Mouse (Mus musculus) telencephalon, adult 2 months (tissue): ENCODE measurements around the gene Bclaf1.

Source experiments
- DNase-seq: peaks from one replicate; pipeline ENCODE4 v3.0.0-alpha.2; 2011; ENCODE audit warnings: low read depth, low spot score

The Bclaf1 gene

DNA sequence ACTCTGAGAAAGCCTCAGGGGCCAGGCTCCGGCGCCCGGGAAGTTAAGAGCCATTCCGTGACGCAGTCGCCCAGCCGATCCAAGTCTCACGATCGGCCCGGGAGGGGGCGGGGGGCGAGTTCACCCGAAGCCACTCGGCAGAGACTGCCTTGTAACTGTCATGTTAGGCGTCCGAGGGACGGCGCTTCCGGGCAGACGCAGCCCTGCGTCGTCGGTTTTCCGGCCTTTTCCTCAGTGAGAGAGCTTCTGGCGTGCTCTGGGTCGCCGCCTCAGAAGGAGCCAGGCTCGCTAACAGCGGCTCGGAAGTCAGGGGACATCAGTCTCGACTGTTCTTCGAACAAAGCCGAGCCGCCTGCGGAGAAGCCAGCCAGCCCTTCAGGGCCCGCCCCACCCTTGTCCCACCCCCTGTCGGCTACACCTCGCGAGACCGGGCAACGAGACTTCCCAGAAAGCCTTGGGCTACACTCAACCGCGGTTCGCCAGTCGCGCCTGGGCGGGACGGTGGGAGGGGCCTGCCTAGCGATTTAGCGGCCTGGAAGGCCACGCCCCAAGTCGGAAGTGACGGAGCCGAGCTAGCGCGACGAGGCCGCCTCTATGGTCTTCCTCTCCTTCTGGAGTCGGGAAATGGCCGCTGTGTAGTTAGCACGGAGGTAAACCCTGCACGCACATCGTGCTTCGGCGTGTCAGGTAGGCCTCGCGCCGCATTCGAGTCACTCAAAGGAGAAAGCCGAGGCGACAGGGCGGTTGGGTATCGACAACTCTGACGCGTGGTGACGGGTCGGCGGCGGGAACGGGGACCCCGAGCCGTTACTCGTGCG lies at the start of gene Bclaf1:
Gene Bclaf1 (plus strand): TSS at position 552 of the 818 bp plus-strand sequence.
- peak; percentile 99 for DNase-seq

DNA sequence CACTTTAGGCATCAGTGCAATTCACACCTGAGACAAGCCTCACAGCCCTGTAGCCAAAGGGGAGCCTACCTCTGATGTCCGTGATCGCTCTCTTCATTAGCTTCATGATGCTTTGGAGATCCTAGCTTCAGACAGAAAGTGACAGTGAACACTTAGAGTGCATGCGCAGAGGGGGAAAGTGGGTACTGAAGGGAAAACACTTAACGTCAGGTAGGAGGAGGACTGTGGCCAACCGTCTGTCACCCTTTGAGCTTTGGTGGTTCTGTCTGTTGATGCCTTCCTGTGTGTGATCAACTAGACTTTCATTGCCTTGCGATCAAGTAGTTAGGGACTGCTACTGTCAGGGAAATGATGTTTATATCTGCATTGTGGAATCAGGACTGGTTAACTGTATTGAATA lies 49.4 kb upstream of the Bclaf1 start:
- no peak for DNase-seq

DNA sequence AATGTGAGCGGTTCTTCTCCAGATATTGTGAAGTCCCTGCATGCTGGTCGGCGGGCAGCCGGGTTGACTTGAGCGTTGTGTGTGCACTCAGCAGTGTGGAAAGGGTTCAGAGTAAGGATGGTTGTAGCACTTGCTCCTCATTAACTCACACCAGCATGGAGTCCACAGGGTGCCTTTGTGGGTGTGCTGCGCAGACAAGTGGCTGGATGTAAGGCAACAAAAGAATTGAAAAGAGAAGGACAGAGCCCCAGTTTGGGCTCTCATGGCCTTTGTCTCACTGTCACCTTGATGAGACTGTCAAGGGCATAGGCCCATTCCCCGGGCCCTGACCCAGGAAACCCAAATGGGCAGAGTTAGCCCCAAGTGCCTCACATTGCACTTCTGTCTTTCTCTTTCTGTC lies 47.8 kb upstream of the Bclaf1 start:
- DNase-seq = no peak

DNA sequence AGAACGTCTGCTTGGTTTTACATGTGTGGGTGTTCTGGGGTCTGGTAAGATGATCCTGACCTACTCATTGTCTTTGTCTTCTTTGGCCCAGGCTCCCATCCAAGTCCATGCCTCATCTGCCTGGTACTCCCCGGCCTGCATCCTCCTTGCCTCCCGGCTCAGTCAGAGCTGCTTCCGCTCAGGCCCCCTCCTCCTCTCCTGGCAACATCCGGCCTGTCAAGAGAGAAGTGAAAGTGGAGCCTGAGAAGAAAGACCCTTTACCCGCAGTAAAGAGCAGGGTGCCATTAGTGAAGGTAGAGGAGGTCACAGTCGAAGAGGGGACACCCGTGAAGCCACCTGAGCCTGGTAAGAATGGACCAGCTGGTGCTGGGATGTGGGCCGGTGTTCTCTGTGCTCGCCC lies 45.2 kb upstream of the Bclaf1 start:
- no peak for DNase-seq

DNA sequence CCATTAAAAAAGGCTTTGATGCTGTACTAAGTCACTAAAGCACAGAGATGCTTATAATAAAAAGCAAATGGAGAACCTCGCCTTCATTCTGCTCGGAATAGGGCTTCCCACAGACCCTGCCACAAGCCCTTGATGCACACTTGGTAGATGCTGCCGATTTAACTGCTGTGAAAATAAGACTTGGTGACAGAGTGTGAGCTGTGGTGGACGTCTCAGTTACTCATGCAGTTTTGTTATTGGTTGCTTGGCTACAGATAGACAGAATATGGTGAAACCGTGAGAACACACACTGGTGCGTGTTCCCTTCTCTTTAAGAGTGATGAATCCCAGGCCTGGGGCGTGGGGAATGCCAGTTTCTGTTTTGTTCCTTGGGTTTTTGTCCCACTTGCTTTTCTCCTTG lies 43.3 kb upstream of the Bclaf1 start:
- DNase-seq = no peak

DNA sequence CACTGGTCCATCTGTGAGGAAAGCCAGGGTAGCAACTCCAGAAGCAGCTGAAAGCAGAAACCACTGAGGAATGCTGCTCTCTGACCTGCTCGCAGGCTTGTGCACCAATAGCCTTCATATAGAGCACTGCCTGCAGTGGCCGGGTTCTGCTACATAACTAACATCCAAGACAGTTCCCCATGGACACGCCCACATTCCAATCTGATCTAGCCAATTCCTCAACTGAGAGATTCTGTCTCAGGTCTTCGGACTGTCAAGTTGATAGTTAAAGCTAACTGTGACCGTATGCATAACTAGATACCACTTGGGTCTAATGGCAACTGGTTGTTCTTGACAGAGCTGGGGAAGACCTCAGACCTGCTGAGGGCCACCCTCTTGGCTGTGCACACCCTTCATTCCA lies 39.9 kb upstream of the Bclaf1 start:
- DNase-seq = no peak

DNA sequence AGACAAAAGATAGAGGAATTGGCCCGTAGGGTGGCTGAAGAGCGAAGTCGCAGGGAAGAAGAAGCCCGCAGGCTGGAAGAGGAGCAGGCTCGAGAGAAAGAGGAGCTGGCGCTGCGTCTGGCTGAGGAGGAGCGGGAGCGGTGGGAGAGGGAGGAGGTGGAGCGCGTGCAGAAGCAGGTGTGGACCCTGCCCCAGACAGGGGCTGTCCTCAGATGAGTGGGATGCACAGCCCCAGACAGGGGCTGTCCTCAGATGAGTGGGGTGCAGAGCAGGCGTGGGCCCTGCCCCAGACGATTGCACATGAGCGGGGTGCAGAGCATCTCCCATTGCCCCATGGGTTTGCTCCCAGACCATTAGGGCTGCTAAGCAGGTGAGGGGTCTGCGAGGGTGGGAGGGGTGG lies 39.0 kb upstream of the Bclaf1 start:
- DNase-seq = no peak

DNA sequence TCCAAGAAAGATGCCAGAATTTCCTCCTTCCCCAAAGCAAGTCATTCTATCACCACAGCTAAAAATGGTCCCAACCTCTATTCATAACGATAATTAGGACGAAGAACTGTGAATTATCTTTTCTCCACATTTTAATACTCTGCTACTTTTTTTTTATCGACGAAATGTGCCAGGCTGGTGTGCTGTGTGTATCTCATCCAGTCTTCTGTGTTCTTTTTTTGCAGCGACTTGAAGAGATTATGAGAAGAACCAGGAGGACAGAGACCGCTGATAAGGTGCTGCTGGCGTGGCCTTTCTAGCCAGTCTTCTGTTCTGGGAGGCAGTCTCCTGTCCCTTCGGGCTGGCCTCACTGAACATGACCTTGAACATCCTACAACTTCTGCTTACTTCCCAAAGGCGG lies 38.2 kb upstream of the Bclaf1 start:
- DNase-seq = no peak

DNA sequence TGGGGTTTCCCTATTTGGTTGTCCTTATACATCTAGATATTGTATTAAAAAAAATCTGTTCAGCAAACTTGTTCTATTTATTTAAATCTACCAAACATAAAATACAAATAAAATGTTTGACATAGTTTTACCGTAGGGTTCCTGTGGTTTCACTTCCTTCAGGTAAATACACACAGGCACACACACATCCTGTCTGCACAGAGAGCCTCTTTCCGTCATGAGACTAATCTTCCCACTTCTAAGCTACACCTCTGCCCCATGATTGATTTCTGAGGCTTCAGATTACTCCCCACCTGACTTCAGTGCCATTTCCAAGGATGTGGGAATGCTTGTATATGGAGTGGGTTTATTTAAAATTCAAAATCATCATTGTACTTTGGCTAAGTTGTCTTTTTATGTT lies 30.8 kb upstream of the Bclaf1 start:
- DNase-seq = no peak

DNA sequence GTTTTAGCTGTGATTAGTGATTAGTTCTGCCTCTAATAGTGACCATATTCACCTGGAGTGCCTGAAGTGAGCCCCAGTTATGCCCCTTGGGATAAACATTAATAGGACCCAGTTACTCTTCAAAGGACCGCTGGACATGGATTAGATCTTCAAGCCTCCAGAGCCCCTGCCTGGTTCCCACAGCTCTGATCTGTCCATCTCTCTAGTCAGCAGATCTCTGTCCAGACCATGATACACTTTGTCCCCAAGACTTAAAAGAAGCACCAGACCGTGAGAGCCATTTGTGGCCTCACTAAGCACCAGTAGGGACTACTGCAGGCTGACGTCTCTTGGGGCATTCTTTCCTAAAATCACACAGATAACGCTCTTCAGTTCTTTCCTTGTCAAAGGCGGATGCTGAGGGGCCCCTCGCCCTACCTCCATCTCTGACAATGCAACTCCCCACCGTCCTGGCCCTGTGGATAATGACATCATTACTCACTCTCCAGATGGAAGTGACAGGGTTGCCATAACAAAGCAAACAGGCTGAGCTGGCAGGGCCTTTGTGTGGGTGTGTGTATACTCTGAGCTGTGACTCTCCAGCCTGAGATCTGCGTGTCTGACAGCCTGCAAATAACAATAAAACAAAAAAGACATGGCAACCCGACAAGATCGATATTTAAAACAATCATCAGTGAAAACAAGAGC lies 26.8 kb upstream of the Bclaf1 start:
- peak; percentile 47 for DNase-seq

DNA sequence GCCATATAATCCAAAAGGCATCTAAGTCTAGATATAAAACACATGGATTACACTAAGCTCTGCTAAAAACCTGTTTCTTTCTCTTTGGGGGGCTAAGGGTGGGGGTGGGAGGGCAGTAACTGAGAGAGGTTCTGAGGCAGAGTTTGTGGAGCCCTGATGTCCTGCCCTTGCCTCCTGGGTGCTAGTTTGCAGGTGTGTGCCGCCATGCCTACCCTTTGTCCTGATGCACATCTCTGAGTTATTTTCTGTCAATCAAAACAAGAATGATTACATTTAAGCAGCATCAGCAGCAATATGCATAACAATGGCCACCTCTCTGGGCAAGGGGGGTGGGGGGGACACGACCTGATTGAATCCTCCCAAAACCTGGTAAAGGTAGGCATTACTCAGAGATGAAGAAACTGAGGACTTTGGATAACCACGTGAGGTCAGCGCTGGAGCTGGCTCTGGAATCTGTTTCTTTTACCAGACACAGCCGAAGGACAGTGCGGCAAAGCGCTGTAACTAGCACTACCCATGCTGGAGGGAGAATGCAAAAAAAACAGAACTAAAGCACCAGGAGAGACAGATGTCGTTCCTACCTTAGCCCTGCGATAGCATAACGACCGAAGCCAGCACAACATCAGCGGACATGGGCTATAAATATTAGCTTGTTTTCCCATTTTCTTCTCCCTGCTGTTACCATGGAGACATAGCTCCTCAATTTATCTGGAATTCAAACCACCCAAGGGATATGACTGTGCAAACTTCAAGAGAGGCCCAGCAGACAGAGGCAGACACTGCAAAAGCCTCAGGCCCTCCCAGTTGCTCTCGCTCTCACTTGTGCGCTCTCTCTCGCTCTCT lies 26.1 kb upstream of the Bclaf1 start:
- DNase-seq = peak; percentile 63

DNA sequence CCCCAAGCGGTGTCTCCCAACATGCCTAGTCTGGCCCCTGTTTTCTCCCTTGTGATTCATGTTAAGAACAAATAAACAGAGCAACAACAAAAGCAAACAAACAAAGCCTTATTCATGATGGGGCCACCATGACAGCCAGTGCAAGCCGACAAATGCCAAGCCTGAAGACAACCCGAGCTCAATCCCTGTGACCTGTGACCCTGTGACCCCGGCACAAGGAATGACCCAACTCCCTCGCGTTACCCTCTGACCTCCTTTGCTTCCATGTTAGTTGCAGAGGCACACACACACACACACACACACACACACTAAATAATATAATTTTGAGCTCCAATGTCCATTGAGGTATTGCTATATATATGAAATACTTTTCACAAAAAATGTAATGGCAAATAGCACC lies 24.9 kb upstream of the Bclaf1 start:
- DNase-seq = no peak

DNA sequence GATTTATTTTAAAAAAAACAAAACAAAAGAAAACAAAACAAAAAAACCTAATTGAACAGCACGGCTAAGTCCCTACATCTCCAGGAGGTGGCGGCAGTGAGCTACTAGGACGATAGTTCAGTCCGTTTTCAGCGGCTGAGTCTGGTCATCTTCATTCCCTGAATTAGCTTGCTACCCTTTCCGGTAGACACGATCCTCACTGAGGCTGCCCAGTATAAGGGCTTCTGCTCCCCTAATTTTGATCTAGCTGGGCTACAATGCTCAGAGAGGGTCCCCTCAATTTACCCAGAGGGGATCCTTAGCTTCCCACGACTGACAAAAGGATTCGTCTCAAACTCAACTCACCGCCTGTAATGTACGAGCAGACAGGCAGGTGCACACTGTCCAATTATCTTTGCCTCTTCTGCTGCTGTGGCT lies 21.8 kb upstream of the Bclaf1 start:
- peak; percentile 74 for DNase-seq

DNA sequence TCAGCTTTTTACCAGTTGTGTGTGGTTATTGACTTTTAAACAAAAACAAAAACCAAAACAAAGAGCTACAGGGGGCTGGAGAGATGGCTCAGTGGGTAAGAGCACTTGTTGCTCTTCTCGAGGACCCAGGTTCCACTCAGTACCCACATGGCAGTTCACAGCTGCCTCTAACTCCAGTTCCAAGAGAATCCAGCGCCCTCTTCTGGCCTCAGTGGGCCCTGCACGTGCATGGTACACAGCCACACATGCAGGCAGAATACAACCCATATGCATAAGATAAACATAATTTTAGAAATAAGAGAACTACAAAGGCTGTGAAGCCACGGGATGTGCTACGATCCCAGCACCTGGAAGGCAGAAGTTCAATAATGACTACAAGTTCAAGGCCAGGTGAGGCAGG lies 16.3 kb upstream of the Bclaf1 start:
- no peak for DNase-seq

DNA sequence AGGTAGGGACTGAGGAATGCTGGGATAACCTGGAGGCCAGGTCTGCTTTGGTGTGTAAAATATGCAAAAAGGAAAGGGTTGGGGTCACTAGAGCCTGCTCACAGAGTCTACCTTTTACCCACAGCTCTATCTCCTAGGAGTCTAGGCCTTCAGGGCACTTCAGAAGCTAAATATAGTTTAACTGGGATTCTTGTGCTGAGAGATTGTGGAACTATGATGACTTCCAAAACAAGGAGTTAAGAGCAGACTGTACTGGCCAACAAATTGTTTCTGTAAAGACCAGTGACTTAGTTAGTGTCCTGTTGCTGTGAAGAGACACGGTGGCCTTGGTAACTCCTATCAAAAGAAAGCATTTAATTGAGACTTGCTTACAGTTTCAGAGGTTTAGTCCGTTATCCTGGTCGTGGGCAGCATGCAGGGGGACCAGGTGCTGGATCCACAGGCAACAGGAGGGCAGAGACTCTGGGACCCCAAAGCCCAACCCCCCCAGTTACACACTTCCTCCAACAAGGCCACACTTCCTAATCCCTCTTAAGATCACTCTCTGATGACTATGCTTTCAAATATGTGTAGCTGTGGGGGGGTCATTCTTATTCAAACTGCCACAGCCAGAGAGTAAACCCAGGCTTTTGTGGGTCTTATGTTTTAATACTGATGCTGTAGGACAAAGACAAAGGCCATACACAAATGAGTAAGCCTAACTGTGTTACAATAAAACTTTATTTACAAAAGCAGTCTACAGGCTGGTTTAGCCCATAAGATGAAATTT lies 13.9 kb upstream of the Bclaf1 start:
- DNase-seq = no peak

DNA sequence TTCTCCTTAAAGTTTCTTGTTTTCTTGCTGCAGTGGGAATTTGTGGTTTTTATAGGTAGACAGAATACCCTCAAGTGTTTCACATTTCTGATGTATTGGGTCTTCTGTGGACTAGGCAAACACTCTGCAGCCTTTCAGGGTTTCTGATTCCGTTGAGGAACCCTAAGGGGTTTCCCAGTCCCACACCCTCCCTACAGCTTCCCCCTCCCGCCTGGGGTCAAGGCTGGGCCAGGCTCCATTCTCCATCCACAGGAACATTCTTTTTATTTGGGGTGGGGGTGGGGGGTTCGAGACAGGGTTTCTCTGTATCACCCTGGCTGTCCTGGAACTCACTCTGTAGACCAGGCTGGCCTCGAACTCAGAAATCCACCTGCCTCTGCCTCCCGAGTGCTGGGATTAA lies 13.2 kb upstream of the Bclaf1 start:
- no peak for DNase-seq

DNA sequence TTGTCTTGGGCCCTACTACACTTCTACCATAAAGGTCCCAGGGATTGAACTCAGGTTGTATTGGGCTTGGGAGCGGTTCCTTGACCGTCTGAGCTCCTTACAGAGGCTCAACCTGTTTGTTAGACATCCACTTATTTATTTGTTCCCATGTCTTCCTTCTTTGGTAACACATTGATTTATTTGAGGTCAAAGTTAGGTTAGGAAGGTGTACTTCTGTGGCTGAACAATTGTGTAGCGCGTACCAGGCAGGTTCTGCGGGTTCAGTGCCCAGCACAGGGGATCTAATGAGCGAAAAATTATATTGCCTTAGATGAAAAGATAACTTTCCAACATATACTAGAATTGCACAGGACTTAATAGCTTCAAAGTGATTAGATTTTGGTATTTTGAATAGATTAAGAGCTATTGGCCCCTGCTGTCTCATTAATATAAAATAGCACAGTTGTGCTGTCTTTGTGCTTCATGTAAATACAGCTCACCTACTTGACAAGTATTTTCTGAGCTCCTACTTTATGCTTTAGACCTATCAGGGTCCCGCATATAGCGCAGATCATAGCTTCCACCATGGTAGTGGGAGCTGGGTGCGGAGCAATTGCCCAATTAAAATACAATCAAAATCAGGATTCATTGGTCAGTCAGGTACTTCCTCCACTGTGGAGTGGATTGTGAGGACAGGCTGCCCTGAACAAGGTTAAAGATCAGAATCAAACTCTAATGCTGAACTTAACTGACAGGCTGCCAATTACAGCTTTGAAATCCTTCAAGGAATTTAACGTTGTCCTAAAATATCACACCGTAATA lies 1.1 kb upstream of the Bclaf1 start:
- DNase-seq = no peak

DNA sequence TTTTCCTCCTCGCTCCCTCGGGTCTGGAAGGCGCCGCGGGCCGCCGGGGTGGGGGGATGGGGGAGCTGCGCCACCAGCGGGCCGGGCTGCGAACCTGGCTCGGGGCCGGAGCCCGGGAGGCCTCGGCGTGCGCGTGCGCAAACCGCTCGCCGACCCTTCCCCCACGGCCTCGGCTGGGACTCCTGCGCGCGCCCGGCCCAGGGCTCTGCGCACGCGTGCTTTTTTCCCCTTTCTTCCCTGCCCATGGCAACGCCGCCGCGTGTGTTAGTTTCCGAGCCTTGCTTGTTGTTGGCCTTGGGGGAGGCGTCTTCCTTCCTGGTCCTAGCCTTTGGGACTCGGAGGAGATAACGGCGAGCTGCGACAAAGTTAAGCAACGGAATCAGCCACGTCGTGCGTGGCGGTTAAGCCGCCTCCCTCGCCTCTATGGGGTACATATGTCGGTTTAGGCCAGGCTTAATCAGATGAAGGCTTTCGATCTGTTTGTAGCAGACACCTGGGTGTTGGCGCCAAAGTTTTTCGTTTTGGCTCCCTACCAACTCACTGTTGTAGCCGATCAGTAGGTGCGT lies 550 bp downstream of the Bclaf1 start:
- DNase-seq = peak; percentile 55

DNA sequence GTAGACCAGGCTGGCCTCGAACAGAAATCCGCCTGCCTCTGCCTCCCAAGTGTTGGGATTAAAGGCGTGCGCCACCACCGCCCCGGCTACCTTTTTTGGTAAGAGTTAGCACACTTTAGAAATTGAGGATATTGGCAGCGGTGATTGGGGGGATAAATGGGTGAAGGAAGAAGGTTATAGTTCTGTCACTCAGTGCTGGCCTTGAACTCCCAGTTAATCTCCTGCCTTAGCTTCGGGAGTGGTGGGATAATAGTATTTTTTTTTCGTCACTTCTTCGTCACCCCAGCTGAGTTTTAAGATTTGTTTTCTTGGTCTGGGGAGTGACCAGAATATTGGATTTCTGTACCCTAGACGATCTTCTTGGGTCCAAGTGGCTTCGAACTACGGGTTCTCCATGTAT lies 1.2 kb downstream of the Bclaf1 start:
- DNase-seq = no peak

DNA sequence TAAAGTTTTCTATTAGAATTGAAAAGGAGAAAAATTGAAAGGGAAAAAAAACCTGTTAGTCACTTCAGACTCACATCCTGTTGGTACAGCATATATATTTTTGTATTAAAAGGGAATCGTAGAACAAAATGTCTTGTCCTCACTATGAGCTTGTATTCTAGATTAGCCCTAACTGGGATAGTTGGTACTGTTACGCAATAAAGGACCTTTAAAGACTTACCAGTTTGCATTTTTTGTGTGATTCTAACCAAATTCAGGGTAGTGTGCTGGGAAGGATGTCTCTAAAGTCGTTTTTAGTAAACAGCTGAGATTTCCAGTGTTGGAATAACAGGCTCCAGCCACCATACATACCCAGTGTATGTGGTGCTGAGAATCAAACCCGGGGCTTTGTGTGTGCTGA lies 1.7 kb downstream of the Bclaf1 start:
- DNase-seq = no peak
